Mouse (Mus musculus): ENCODE data around the gene Wdr31. TPM values are rescaled to one million over a fixed set of nuclear protein-coding genes. Genes with fewer than 3 reads are reported as not detected.
"Not testable (repeated sequence)": the region's sequence is repeated elsewhere in the genome, so short reads cannot be mapped to it uniquely, and the experiment has no call there.

Wdr31 gene
- total RNA-seq, 2 experiments from 2014 or later = 0.26 to 0.28 TPM

DNA sequence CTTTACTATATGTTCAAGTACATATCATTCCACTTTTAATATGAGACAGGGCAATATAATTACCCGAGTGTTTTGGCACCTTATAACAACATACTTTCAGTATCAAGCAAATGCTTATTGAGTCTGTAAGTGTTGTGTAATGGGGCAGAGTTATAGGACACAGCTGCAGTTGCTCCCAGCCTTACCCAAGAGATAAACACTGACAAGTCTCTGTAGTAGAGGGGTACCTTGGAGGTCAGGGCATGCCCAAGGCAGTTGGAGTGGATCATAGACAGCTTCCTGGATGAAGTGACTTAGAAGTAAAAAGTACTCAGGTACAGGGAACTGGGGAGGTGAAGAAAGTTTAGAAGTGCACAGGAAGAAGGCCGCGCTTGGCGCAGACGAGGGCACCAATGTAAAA is 16.5 kb upstream of the Wdr31 start:
- no peak overlapping the region for H3K27ac ChIP-seq
- no peak for DNase-seq
- TF ChIP-seq CTCF (IDR thresholded peaks at IDR 0.05) = no peak
- intact Hi-C loops (cut with DNase I) = no loop called here
- no peak overlapping the region for H3K4me3 ChIP-seq

DNA sequence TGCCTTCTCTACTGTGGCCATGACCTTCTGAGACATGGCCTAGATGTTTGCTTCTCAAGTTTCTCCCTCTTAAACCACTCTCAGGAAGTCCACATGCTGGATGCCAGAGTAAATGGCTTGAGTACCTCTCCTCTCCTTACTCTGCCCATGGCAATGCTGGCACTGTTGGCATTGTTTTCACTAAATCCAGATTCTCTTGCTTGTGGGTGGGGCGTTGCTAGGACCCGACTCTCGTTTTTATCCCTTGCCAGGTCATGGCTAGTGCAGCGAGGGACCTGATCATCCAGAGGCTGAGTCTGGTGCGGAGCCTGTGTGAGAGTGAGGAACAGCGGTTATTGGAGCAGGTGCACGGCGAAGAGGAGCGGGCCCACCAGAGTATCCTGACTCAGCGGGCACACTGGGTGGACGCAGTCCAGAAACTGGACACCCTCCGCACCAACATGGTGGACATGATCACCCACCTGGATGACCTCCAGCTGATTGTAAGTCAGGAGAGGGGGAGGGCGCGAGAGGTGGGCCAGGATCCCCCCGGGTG is 15.5 kb upstream of the Wdr31 start:
- no peak overlapping the region for H3K27ac ChIP-seq

DNA sequence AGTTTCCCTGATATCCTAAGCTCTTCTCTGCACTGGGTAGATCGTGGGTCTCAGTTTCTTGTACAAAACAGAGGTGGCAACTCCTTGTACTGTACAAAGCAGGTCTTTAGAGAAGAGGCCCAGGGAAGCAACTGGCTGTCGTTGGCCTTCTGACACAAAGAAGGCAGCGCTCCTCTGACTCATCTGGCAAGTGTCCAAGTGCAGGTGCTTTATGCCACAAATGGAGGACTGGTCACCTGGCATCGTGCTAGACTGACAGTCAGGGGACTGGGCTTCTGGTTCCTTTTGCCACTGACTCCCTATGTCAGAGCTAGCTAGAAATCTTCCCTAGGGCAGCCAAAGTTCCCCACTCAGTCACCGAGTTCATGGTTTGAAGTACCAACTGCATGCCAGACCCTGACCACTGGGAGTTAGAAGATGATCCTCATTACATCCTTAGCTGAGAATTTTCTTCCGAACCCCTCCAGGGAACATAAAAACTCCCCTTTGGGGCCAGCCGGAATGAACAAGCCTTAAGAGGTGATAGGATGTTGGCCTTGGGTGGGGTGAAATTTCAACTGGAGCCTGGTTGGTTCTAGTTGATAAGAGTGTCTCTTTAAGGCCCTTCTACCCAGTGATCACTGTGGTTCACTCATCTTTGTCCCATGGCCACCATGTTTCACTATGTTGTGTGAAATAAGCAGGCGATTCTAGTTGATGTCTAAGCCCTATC is 14.9 kb upstream of the Wdr31 start:
- H3K4me3 ChIP-seq = no peak overlapping the region
- intact Hi-C loops (cut with DNase I) = no loop called here
- no peak overlapping the region for H3K27ac ChIP-seq
- TF ChIP-seq CTCF (IDR thresholded peaks at IDR 0.05) = no peak
- no peak for DNase-seq

More for the DNA sequence above, 15.5 kb upstream of the Wdr31 start:
- TF ChIP-seq CTCF (IDR thresholded peaks at IDR 0.05) = no peak
- intact Hi-C loops (cut with DNase I) = no loop called here
- DNase-seq = no peak
- no peak overlapping the region for H3K4me3 ChIP-seq

DNA sequence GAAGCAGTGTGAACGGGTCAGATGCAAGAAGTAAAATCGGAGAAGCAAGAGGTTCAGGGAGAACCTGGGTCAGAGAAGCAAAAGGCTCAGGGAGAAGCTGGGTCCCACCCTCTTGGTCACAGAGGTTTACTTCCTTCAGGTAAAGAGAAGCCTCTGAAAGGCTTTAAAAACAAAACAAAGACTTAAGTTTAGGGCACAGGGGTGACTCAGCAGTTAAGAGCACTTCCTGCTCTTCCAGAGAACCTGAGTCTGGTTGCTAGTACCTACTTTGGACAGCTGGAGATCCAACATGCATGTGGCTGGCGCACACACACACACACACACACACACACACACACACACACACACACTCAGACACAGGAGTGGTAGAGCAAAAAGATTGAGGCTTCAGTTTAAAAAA is 14.2 kb upstream of the Wdr31 start:
- no peak overlapping the region for H3K27ac ChIP-seq
- no peak for DNase-seq
- H3K4me3 ChIP-seq = no peak overlapping the region
- TF ChIP-seq CTCF (IDR thresholded peaks at IDR 0.05) = no peak
- intact Hi-C loops (cut with DNase I) = no loop called here

DNA sequence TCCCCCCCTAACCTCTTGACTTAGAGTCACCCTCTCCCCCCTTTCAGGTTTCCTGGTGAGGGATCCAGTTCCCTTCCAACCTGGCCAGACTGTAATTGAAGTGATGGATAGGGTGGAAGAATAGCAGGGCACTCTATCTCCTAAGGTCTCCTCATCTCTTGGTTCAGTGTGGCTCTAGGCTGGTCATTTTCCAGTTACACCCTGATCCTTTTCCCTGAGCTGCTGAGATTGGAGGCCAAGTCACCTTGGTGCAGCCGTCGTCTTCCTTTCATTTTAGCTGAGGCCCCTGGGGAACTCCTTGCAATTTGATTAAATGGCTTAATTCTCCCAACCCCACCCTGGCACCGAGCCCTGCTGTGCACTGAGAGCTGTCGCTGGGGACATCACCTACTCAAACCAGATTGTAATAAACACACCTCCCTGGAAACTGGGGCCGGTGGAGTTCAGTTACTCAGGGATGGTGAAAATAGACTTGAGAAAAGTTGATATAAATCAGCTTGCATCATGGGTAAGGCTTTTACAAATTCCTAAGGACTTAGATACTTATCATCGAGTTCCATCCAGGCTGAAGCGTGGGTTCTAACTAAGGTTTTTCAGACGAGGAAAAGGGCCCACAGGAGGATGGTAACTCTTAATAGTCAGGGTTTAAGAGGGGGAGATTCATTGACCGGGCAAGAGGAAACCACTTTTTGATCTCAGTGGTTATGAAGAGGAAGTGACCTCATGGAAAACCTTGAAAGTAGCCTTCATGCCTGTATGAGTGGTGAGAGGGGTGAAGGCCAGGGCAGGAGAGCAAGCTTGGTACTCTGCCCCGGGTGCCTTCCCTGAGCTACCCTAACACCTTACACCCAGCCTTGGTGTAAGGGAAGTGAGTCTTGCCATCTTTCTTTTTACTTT is 10.3 kb upstream of the Wdr31 start:
- DNase-seq = no peak
- no peak for TF ChIP-seq CTCF (IDR thresholded peaks at IDR 0.05)
- no peak overlapping the region for H3K4me3 ChIP-seq
- H3K27ac ChIP-seq = no peak overlapping the region
- intact Hi-C loops (cut with DNase I) = no loop called here

DNA sequence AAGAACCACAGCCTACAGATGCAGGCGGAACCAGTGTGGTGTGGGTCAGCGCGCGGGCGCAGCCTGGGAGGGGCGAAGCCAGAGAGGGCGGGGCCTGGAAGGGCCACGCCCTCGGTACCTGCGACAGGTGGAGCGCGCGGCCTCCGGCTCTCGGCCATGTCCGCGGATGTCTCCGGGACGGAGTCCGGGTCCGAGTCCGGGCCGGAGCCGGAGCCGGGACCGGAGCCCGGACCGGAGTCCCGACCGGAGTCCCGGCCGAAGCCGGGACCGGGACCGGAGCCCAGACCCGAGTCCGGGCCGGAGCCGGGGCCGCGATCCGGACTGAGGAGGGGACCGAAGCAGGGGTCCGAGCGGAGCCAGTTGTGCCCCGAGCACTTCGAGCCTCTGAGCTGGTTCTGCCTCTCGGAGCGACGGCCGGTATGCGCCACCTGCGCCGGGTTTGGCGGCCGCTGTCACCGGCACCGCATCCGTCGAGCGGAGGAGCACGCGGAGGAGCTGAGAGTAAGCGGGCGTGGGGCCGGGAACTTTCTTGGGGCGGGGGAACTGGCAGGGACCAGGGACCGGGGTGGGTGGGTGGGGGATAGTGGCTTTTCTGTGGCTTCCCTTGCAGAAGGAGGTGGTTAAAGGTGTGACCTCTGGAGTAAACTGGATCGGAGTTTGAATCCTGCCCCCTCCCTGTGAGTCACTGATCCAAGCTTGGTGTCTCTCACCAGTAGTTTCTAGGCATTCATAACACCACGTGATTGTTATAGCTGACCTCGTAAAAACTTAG is 9.4 kb upstream of the Wdr31 start, which contains the start of gene Bspry:
Bspry (plus strand) TSS at position 117 of the 772 bp plus-strand sequence.
- H3K27ac ChIP-seq = no peak within 1 kb of the TSS
- no peak for TF ChIP-seq CTCF (IDR thresholded peaks at IDR 0.05)
- H3K4me3 ChIP-seq = peak within 1 kb of the TSS; percentile 72
- DNase-seq = peak; percentile 33
- intact Hi-C loops (cut with DNase I) = no loop called here

DNA sequence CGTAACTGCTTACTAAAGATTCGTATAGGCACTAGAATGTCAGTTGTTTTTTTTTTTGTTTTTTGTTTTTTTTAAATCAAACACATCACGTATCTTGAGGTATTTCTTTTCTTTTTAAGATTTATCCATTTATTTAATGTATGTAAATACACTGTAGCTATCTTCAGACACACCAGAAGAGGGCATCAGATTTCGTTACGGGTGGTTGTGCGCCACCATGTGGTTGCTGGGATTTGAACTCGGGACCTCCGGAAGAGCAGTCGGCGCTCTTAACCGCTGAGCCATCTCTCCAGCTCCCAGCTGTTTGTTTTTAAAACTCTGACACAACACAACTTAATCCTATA is 8.9 kb upstream of the Wdr31 start:
- peak overlapping the region; percentile 72 for H3K4me3 ChIP-seq
- DNase-seq; intact Hi-C loops (cut with DNase I): not testable (repeated sequence)

DNA sequence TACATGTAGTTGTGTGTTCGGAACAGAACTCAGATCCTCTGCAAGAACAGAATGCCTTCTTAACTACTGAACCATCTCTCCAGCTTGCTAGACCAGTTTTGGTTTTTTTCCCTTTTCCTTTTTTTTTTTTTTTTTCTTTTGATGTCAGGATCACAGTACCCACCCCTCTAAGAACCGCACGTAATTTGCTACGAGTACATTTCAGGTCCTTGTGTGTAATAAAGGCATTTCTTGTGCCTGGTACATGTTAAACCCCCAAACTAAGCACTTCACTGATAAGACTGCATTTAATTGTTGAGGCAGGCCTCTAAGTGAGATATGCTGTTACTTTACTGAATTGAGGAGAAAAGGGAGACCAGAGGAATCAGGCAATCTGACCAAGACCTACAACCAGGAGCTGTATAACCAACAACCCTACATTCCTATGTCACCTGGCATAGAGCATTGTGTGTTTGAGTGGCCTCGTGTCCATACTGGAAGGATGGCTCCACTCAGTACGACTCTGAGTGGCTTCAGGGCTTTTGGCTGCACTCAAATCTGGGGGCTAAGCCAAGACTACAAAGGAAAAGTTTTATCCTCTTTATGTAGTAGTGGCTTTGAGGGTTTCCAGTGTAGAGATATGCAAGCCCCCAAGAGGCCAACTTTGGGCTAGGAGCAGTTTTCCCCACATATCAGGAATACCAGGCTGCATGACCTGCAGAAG is 7.0 kb upstream of the Wdr31 start:
- Histone ChIP-seq H3K27ac (no peak overlapping the region), H3K4me3 (no peak overlapping the region)
- intact Hi-C loops (cut with DNase I) = no loop called here
- no peak for DNase-seq
- TF ChIP-seq CTCF (IDR thresholded peaks at IDR 0.05) = no peak

More for the DNA sequence above, 8.9 kb upstream of the Wdr31 start:
- peak; percentile 34; the same call in 1 of the 2 replicates for TF ChIP-seq CTCF (IDR thresholded peaks at IDR 0.05)
- H3K27ac ChIP-seq = not testable (repeated sequence)

DNA sequence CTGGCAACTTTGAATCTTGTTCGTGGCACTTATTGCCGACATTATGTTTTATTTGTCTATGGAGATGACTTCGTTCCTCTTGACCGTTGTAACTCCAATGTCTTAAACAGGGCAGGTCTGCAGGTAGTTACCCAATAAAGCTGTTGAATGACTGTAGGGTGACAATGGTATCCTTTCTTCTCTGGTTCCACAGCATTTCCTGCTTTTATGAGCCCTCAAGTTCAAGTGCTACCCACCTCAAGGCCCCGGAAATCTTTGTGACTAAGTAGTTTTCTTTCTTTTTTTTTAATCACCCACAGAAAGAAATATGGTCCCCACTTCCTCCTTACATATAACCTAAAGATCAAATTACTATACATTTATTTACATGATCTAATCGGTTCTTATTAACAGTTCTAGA is 5.1 kb upstream of the Wdr31 start:
- H3K4me3 ChIP-seq = no peak overlapping the region
- intact Hi-C loops (cut with DNase I) = no loop called here
- TF ChIP-seq CTCF (IDR thresholded peaks at IDR 0.05) = no peak
- no peak overlapping the region for H3K27ac ChIP-seq
- no peak for DNase-seq

DNA sequence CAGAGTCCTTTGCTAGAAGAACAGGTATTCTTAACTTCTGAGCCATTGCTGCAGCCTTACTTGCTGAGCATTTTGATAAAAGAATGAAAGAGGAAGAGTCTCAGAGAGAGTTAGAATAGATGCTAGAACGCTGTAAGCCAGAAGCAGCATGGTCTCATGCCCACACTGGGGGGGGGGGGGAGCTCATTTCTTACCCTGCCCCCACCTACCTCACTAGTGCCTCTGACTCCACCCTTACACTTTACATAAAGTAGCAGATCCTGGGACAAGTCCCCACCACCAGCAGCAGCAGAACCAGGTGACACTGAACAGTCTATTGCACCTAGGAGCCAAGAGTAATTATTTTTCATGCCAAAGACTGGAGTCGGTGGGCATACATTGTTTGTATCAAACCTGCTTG is 4.4 kb upstream of the Wdr31 start:
- DNase-seq = no peak
- H3K4me3 ChIP-seq = no peak overlapping the region
- H3K27ac ChIP-seq = no peak overlapping the region
- TF ChIP-seq CTCF (IDR thresholded peaks at IDR 0.05) = no peak
- intact Hi-C loops (cut with DNase I) = no loop called here

DNA sequence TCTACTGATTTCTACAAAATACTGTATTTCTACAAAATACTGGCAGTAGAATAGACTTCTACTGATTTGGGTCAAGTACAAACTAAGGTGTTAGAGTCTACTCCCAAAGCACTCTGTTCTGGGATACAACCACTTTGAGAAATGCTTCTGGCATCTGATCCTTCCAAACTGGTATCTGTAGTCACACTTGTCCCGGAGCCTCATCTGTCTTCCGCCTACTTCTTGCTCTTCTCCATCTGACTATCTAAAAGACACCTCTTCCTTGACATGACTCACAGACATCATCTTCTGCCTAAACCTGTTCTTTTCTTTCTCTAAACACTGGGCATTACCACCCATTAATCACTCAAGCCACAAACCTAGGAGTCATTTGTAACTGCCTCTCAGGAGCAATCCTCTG is 1.4 kb upstream of the Wdr31 start:
- H3K4me3 ChIP-seq = no peak overlapping the region
- intact Hi-C loops (cut with DNase I) = no loop called here
- no peak overlapping the region for H3K27ac ChIP-seq
- TF ChIP-seq CTCF (IDR thresholded peaks at IDR 0.05) = no peak
- no peak for DNase-seq

DNA sequence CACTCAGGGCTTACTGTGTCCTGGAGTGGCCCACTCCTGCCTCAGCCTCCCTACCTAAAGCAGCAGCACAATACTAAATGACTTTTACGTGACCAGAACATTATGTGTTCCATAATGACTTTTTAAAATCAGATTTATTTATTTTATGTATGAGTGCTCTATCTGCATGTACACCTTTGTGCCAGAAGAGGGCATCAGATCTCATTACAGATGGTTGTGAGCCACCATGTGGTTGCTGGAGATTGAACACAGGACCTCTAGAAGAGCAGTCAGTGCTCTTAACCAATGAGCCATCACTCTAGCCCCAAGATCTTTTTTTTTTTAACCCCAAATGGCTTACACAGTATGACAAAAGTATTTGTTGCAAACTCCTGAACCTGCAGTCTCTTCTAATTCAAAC is 2.5 kb downstream of the Wdr31 start:
- H3K4me3 ChIP-seq = no peak overlapping the region
- peak; percentile 35; the same call in 1 of the 2 replicates for TF ChIP-seq CTCF (IDR thresholded peaks at IDR 0.05)
- H3K27ac ChIP-seq = no peak overlapping the region
- no peak for DNase-seq
- intact Hi-C loops (cut with DNase I) = no loop called here
